Mouse (Mus musculus) embryonic fibroblast, embryonic 13.5 days (primary cell): ENCODE results near the gene St6galnac5.

Experiments
- CTCF ChIP-seq: IDR thresholded peaks from 2 replicates; pipeline ENCODE4 v1.5.1; 2011; ENCODE audit warnings: mild to moderate bottlenecking, control low read depth, low read length, moderate library complexity, borderline replicate concordance; ENCODE audit not compliant: insufficient read depth
- POLR2A ChIP-seq: IDR thresholded peaks from 2 replicates; pipeline ENCODE4 v1.6.1; 2011; ENCODE audit warnings: low read depth, mild to moderate bottlenecking, control low read depth, low read length, moderate library complexity

- TF ChIP-seq CTCF, result no peak
- TF ChIP-seq POLR2A, result no peak
Measured at GRCm38 (mm10) chr3:152776872-152777540, 205.0 kb downstream of the St6galnac5 start.
